Mouse (Mus musculus) testis, adult 10 weeks (tissue): ENCODE measurements around the gene Rbm33. TPM values are rescaled to one million over a fixed set of nuclear protein-coding genes. Genes with fewer than 3 reads are reported as not detected.

Experiments
- polyA plus RNA-seq: library from polyadenylated mRNA; stranded (reverse); fragments of 350-450 nt; fragmentation: Illumina TruSeq; extraction: RNeasy Lipid Tissue Mini Kit (QIAGEN cat#74804); gene quantifications from one replicate; pipeline ENCODE4 v1.2.3, GENCODE M21; 2014; ENCODE audit warnings: low read depth, low replicate concordance

The Rbm33 gene
- 43.6 TPM for polyA plus RNA-seq

DNA sequence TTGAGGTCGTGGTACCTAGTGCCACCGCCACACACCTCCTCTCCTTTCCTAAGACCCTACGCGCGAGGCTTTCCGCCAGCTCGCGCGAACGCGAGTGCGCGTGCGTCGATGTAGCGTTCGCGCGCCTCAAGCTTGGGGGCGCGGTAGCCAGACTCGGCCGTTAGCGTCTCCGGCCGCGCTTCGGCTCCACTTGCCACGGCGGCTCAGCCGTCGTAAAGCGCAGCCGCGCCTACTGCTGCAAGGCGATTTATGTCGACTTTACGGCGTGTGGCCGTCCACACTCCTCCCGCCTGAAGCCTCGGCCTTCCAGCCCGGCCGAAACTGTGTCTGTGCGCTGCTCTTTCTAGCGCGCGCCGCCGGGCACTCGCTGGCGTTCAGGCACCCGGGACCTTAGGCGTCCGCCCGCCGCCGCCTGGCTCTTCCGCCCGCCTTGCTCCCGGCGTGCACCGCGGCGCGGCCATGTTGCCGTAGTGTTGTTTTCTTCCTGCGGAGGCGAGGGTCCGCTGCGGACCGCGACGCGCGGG is at the start of gene Rbm33:
Rbm33 (plus strand) TSS at position 400 of the 524 bp plus-strand sequence.

DNA sequence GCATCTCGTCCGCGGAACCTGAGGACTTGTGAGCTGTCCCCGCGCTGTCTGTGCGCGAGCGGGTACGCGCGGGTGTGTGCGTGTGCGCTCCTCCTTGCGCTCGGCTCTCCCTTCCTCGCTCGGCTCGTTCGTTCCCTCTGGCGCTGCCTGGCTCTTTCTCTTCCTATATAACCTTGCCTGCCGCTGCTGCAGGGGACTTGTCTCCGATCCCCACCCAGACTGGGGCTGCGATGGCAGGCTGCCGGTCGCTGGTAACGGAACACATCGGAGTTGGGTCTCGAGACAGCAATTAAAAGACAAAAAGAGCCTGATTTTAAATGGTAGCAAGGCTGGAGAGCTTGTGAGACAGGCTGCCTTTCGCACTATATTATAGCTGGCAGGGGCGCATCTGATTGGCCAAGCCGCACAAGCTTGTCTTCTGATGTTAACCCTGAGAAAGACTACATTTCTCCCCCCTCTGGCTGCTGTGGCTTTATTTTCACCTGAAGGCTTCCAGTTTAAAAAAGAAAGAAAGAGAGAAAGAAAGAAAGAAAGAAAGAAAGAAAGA is 149.9 kb downstream of the Rbm33 start, which contains the start of gene Shh:
Shh (minus strand) TSS at position 497 of the 547 bp plus-strand sequence.

Other genes with a start within 250 kb of the Rbm33 start
- 18.1 TPM for gene Insig1, start 245.8 kb upstream of the Rbm33 start, polyA plus RNA-seq
- gene En2, start 151.4 kb upstream of the Rbm33 start, polyA plus RNA-seq, result 0.32 TPM
- not detected for gene Cnpy1, start 71.3 kb upstream of the Rbm33 start, polyA plus RNA-seq
- 0.08 TPM for gene Shh, start 150.1 kb downstream of the Rbm33 start, polyA plus RNA-seq